Mouse (Mus musculus) kidney, postnatal 25 days (tissue): Measurements from ENCODE around the gene Polr1d.

Experiments
- DNase-seq, 2 experiments: peaks; one replicate each; pipeline ENCODE4 v3.0.0; 2021; ENCODE audit warnings: mixed read lengths in 2 of 2

The Polr1d gene

GRCm38 (mm10) chr5:147055572-147056245 is 21.1 kb upstream of the Polr1d start:
- no peak for DNase-seq

GRCm38 (mm10) chr5:147056712-147057290 is 20.0 kb upstream of the Polr1d start:
- no peak for DNase-seq

GRCm38 (mm10) chr5:147057626-147058414 is 19.0 kb upstream of the Polr1d start:
- DNase-seq: no peak

DNA sequence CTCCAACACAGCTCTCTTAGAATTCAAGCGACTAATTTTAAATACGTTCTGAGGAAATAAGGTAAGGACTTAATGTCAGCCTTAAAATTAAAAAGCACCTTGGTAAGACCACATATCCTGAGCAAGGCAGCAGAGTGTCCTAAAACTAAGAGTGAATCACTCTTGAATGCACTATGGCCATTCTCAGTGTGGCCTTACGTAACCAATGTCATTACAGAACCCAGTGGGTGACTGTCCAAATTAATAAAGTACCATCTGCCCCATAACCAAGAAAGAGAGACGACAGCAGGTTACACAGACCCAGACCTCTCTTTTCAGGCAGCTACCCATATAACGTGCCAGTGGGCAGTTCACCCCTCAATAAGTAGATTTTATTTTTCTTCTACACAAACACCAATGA is 18.2 kb upstream of the Polr1d start:
- DNase-seq: no peak

- DNase-seq: no peak
Measured at GRCm38 (mm10) chr5:147059319-147059718, 17.5 kb upstream of the Polr1d start.

GRCm38 (mm10) chr5:147060024-147060423 is 16.8 kb upstream of the Polr1d start:
- DNase-seq: no peak

DNA sequence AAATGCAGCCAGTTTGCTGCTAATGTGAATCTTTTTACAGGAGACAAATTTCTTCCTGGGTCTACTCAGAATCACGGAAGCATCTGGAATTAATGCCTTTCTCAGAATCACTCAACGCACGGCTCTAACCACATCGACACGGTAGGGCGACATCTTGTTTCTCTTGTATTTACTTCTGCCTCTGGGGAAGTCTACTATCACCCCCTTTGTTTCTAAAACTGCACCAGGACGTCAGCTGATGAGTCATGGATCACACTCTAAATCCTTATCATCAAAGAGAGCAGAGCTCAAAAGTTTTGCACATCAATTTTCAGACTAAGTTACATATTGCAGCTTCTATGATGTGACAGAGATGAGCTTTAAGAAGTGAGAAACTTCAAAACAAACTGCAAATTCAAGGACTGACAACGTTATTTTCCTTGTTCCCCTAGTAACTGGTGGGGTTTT is 13.6 kb upstream of the Polr1d start:
- DNase-seq: no peak

DNA sequence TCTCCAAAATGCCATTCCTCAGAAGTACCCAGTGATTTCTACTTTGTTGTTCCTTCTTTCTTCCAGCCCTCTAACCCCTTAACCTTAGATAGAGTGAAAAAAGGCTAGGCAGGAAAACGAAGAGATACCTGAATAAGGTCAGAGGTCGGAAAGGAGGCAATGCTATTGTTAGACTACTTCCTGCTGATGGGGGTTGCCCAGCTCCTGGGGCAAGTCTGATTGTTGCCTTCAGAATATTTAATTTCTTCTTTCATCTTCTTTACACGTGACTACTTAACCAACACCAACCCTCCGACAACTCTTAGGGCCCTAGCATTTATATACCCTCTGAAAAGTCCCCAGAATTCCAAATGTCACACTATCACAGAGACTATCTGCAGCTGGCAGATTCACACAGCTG is 10.7 kb upstream of the Polr1d start:
- no peak for DNase-seq

GRCm38 (mm10) chr5:147066965-147067364 is 9.9 kb upstream of the Polr1d start:
- no peak for DNase-seq

GRCm38 (mm10) chr5:147068876-147069275 is 8.0 kb upstream of the Polr1d start:
- no peak for DNase-seq

DNA sequence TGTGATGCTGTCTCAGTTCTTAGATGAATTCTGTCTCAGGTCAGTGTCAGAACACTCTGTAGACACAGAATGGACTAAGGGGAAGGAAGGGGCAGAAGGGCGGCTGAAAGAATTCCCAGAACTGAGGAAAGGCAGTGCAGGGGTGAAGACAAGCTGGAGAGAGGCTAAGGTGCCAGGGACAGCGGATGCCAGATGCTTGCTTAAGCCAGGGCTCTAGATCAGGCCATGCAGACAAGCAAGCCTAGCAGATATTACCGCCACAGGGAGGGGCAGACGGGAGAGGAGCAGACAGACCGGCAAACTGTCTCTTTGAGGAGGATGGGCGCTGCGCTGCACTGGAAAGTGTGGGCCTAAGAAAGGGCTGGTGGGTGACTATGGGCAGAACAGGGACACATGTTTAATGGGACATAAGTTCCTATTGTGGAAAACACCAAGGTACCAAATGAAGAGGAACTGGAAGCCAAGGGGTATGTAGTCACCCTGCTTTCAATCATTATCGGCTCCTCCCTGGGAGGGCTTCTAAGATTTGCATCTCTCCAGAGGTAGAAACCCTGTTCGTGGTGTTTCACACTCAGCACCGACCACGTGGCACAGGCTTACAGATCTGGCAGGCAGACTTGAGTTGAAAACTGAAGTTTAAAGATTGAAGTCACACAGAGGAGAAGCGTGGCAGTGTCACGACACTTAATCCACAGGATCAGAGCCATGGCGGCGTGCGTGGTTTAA is 5.9 kb upstream of the Polr1d start:
- DNase-seq: peak; percentile 47 to 82

DNA sequence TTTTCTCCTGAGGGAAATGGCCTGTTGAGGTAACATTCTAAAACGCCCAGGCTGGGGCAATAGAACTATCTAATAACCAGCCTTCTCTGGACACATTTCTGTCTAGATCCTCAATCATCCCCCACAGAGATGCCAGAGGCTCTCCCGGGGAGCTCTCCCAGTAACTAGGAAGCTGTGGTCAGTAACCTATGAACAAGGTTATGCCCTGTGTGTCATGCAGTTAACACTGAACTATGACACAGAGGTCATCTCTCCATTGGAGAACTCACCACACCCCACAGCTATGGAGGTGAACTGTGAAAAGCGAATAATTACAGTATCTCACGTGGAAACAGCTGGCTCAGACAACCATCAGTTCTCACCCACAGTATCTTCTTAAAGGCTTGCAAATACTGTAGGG is 5.0 kb upstream of the Polr1d start:
- peak in 1 of 2 experiments; percentile 56 for DNase-seq

DNA sequence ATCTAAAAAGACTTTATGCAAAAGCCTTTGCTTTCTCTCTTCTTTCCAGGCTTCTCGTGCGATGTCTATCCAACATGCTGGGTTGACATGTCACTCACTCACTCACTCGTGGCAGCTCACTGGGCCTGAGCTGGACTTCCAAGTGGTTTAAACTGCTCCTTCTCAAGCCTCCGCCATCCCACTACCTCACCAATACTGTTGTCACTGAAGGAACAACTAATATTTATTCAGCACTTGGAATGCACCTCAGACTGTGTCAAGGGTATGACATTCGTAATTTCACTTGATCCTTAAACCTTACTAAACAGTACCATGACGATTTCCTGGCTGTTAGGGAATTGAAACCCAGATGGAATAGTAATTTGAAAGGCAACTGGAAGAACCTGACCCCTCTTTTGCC is 3.0 kb upstream of the Polr1d start:
- DNase-seq: no peak

GRCm38 (mm10) chr5:147075103-147076025 is 1.5 kb upstream of the Polr1d start:
- DNase-seq: peak; percentile 62 to 66

- DNase-seq: peak; percentile 98 to 100
Measured at GRCm38 (mm10) chr5:147076026-147076798, 638 bp upstream of the Polr1d start, which contains the start of gene Lnx2. Lnx2 (minus strand) TSS chr5:147076586.

GRCm38 (mm10) chr5:147077305-147078034 is 620 bp downstream of the Polr1d start:
- DNase-seq: peak; percentile 96 to 97

- DNase-seq: peak; percentile 63 to 67
Measured at GRCm38 (mm10) chr5:147078110-147078900, 1.5 kb downstream of the Polr1d start.

DNA sequence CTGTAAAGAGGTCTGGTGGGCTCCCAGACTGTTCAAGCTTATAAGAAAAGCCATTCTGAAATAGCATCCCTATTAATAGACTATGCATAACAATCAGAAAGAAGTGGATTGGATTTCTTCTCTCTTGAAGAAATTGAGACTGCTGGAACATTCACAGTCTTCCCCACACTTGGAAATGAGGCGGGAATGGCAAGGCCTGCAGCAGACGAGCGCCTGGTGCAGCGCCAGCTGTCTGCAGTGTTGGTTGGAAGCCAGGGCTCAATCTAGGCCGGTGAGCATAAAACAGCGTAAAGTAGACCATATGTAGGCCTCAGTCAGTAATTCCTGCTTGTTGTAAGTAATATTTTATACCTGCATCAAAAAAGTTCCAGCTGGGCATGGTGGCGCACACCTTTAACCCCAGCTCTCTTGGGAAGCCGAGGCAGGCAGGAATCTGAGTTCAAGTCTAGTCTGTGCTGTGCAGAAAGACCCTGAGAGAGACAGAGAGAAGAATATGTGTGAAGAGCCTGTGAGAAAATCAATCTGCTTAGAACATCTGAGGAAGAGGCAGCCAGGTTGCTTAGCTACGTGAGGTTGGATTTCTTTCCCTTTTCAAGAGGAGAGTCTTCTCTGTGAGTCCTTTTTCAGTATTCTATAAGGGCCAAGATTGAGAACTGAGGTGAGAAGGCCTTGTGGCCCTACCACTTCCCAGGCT is 8.5 kb downstream of the Polr1d start:
- no peak for DNase-seq

DNA sequence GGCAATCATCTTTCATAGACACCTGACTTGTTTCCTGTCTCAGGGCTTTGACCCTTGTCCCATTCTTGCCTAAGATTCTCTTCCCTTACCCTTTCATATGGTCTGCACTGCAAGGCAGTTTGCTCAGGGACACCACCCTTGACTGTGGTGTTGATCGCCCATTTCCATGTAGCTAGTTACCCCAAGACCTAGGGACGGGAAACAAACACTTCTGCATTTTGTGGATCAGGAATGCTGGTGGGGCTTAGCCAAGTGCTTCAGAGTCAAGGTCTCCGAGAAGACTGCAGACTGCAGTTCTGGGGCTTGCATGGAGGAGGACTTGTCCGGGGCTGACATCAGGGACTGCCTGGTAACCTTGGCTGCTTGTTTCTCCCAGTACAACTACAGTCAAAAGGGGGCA is 10.0 kb downstream of the Polr1d start:
- DNase-seq: no peak
